ENCODE assay signal across 27 mouse cellular contexts in genomic region chr13:35601560-35602135, GRCm38 (mm10).
"Had no signal": no experiment of that assay in that cellular context is flagged by ENCODE, and none has a peak within 500 bp of the region (broad histone marks: within the 10 kb centered on the region; RNA-seq: fewer than 3 reads in every experiment).

No protein-coding gene starts in this region.

- H3K9ac ChIP-seq: heart, embryonic 13.5 days; heart, embryonic 15.5 days; hindbrain, embryonic 12.5 days; hindbrain, embryonic 14.5 days; intestine, embryonic 15.5 days; limb, embryonic 12.5 days; liver, embryonic 13.5 days; liver, embryonic 15.5 days had no signal

- H3K4me3 ChIP-seq: gastrocnemius, adult 2 months; heart, adult 2 months; heart, embryonic 13.5 days; heart, embryonic 15.5 days; hindbrain, embryonic 10.5 days; hindbrain, embryonic 12.5 days; intestine, embryonic 15.5 days; layer of hippocampus, adult 2 months; left cerebral cortex, adult 2 months; limb, embryonic 10.5 days; limb, embryonic 12.5 days; liver, embryonic 13.5 days; liver, embryonic 15.5 days had no signal

- H3K27me3 ChIP-seq: heart, embryonic 13.5 days; heart, embryonic 15.5 days; hindbrain, embryonic 12.5 days; intestine, embryonic 15.5 days; limb, embryonic 12.5 days; liver, embryonic 13.5 days; liver, embryonic 15.5 days had no signal

- H3K4me1 ChIP-seq: heart, embryonic 13.5 days; hindbrain, embryonic 10.5 days; hindbrain, embryonic 12.5 days; intestine, embryonic 15.5 days; limb, embryonic 10.5 days; limb, embryonic 12.5 days had no signal

- ATAC-seq: hindbrain, embryonic 16.5 days; inflammation-experienced regulatory T-cells, adult 6 months; intestine, embryonic 15.5 days; intestine, postnatal 0 days had no signal

- H3K36me3 ChIP-seq: heart, embryonic 13.5 days; heart, embryonic 15.5 days; hindbrain, embryonic 10.5 days; hindbrain, embryonic 12.5 days; intestine, embryonic 15.5 days; limb, embryonic 10.5 days; limb, embryonic 12.5 days; liver, embryonic 13.5 days; liver, embryonic 15.5 days had no signal

- H3K4me2 ChIP-seq: heart, embryonic 11.5 days; heart, embryonic 13.5 days; heart, embryonic 15.5 days; hindbrain, embryonic 12.5 days; hindbrain, embryonic 14.5 days; intestine, embryonic 15.5 days; limb, embryonic 12.5 days; liver, embryonic 11.5 days; liver, embryonic 13.5 days; liver, embryonic 15.5 days had no signal

- H3K9me3 ChIP-seq: heart, embryonic 15.5 days; hindbrain, embryonic 10.5 days; hindbrain, embryonic 12.5 days; intestine, embryonic 15.5 days; limb, embryonic 10.5 days; limb, embryonic 12.5 days; liver, embryonic 13.5 days; liver, embryonic 15.5 days had no signal

- H3K27ac ChIP-seq: gastrocnemius, adult 2 months; heart, adult 2 months; heart, embryonic 13.5 days; heart, embryonic 15.5 days; hindbrain, embryonic 10.5 days; hindbrain, embryonic 12.5 days; hindbrain, embryonic 14.5 days; intestine, embryonic 15.5 days; layer of hippocampus, adult 2 months; left cerebral cortex, adult 2 months; limb, embryonic 10.5 days; limb, embryonic 12.5 days; liver, embryonic 13.5 days; liver, embryonic 15.5 days had no signal

- DNase-seq: gastrocnemius, adult 2 months; gastrocnemius, postnatal 10 days; gastrocnemius, postnatal 25 days; heart, adult 2 months; heart, postnatal 4 days; kidney, adult 18-20 months; kidney, adult 8-10 months; kidney, postnatal 10 days; kidney, postnatal 36 days; liver; liver, embryonic 13.5 days had no signal
